Mouse (Mus musculus) splenic B cell, adult 2 months (primary cell): ENCODE measurements around the gene 1700016K19Rik.

Source experiments
- DNase-seq: peaks from one replicate; pipeline ENCODE4 v3.0.0-alpha.2; 2011; ENCODE audit warnings: low read depth, low spot score
- H3K27me3 ChIP-seq: 2 replicates; pipeline ENCODE4 v1.6.1; 2012; ENCODE audit warnings: mild to moderate bottlenecking, low read length, moderate library complexity, mixed read lengths; ENCODE audit not compliant: control insufficient read depth, poor library complexity, insufficient read depth, severe bottlenecking
- H3K36me3 ChIP-seq: 2 replicates; pipeline ENCODE4 v1.6.1; 2012; ENCODE audit warnings: mild to moderate bottlenecking, low read length, moderate library complexity, mixed read lengths; ENCODE audit not compliant: control insufficient read depth, poor library complexity, insufficient read depth, severe bottlenecking

1700016K19Rik gene

GRCm38 (mm10) chr11:75999440-76000155 lies at the start of gene 1700016K19Rik:
Gene 1700016K19Rik, plus strand, starts transcription at chr11:75999912.
- H3K27me3 ChIP-seq: no peaks in the 10 kb centered on the region
- DNase-seq: peak; percentile 96
- H3K36me3 ChIP-seq: no peaks in the 10 kb centered on the region

GRCm38 (mm10) chr11:75950459-75950858 lies 49.3 kb upstream of the 1700016K19Rik start:
- no peaks in the 10 kb centered on the region; the same call in 1 of the 2 replicates for H3K36me3 ChIP-seq
- no peaks in the 10 kb centered on the region for H3K27me3 ChIP-seq
- DNase-seq: no peak

GRCm38 (mm10) chr11:75951895-75952294 lies 47.8 kb upstream of the 1700016K19Rik start:
- DNase-seq: no peak
- Histone ChIP-seq H3K36me3 (no peaks in the 10 kb centered on the region; the same call in 1 of the 2 replicates), H3K27me3 (no peaks in the 10 kb centered on the region)

- no peak for DNase-seq
- H3K36me3 ChIP-seq: no peaks in the 10 kb centered on the region; the same call in 1 of the 2 replicates
- H3K27me3 ChIP-seq: no peaks in the 10 kb centered on the region
These were observed 44.8 kb upstream of the 1700016K19Rik start for GRCm38 (mm10) chr11:75954896-75955295.

- DNase-seq: no peak
- Histone ChIP-seq H3K27me3 (no peaks in the 10 kb centered on the region), H3K36me3 (no peaks in the 10 kb centered on the region; the same call in 1 of the 2 replicates)
These were observed 43.1 kb upstream of the 1700016K19Rik start for GRCm38 (mm10) chr11:75956651-75957050.

GRCm38 (mm10) chr11:75957124-75957832 lies 42.4 kb upstream of the 1700016K19Rik start:
- DNase-seq: no peak
- H3K36me3 ChIP-seq: no peaks in the 10 kb centered on the region; the same call in 1 of the 2 replicates
- no peaks in the 10 kb centered on the region for H3K27me3 ChIP-seq

GRCm38 (mm10) chr11:75961782-75962181 lies 37.9 kb upstream of the 1700016K19Rik start:
- DNase-seq: no peak
- H3K36me3 ChIP-seq: no peaks in the 10 kb centered on the region

GRCm38 (mm10) chr11:75963730-75964475 lies 35.8 kb upstream of the 1700016K19Rik start:
- no peak for DNase-seq
- Histone ChIP-seq H3K27me3 (no peaks in the 10 kb centered on the region), H3K36me3 (no peaks in the 10 kb centered on the region)

More at GRCm38 (mm10) chr11:75961782-75962181, 37.9 kb upstream of the 1700016K19Rik start:
- H3K27me3 ChIP-seq: no peaks in the 10 kb centered on the region

GRCm38 (mm10) chr11:75964476-75964730 lies 35.3 kb upstream of the 1700016K19Rik start:
- no peak for DNase-seq
- Histone ChIP-seq H3K36me3 (no peaks in the 10 kb centered on the region), H3K27me3 (no peaks in the 10 kb centered on the region)

- no peak for DNase-seq
- H3K36me3 ChIP-seq: no peaks in the 10 kb centered on the region
- no peaks in the 10 kb centered on the region for H3K27me3 ChIP-seq
These were observed 33.9 kb upstream of the 1700016K19Rik start for GRCm38 (mm10) chr11:75965674-75966400.

- H3K27me3 ChIP-seq: no peaks in the 10 kb centered on the region
- no peaks in the 10 kb centered on the region for H3K36me3 ChIP-seq
- peak; percentile 89 for DNase-seq
These were observed 33.0 kb upstream of the 1700016K19Rik start for GRCm38 (mm10) chr11:75966401-75967372.

- Histone ChIP-seq H3K36me3 (no peaks in the 10 kb centered on the region), H3K27me3 (no peaks in the 10 kb centered on the region)
- DNase-seq: no peak
These were observed 31.0 kb upstream of the 1700016K19Rik start for GRCm38 (mm10) chr11:75968761-75969160.

- peak; percentile 37 for DNase-seq
- Histone ChIP-seq H3K27me3 (no peaks in the 10 kb centered on the region), H3K36me3 (no peaks in the 10 kb centered on the region)
These were observed 29.1 kb upstream of the 1700016K19Rik start for GRCm38 (mm10) chr11:75970629-75971028.
